Mouse (Mus musculus): ENCODE measurements around the gene Triobp.

DNA sequence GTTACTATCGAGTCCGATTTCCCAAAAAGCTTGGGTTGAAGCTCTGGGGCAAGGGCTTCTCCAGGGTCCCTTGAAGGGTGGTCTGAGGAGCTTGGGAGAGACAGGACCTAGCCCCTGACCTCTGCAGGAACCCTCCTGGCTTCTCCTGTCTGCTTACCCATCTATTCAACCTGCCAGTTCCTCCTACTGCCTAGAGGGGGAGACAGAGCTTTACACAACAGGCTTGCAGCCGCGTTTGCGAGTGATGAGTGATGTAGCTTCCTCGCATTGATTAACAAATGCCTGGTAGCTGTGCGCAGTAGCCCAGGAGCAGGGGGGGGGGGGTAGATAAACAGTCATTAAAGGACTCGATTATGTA is 31.9 kb upstream of the Triobp start:
- TF ChIP-seq CTCF (IDR thresholded peaks at IDR 0.05; ENCODE audit: low read depth) (peak; percentile 98), EP300 (IDR thresholded peaks at IDR 0.05; ENCODE audit: low read depth) (no peak)

All from heart, postnatal 0 days (tissue).